Mouse (Mus musculus): ENCODE data around the gene Ide.

Gene Ide

GRCm38 (mm10) chr19:37335392-37335791 lies 2.3 kb downstream of the Ide start:
- DNase-seq (ENCODE audit: low read depth, low spot score), result no peak

- no peak for DNase-seq (ENCODE audit: low read depth, low spot score)
Measured at GRCm38 (mm10) chr19:37333357-37333756, 4.3 kb downstream of the Ide start.

GRCm38 (mm10) chr19:37332726-37333125 lies 4.9 kb downstream of the Ide start:
- no peak for DNase-seq (ENCODE audit: low read depth, low spot score)

- DNase-seq (ENCODE audit: low read depth, low spot score), result no peak
Measured at GRCm38 (mm10) chr19:37327216-37327615, 10.4 kb downstream of the Ide start.

GRCm38 (mm10) chr19:37323566-37323965 lies 14.1 kb downstream of the Ide start:
- no peak for DNase-seq (ENCODE audit: low read depth, low spot score)

DNA sequence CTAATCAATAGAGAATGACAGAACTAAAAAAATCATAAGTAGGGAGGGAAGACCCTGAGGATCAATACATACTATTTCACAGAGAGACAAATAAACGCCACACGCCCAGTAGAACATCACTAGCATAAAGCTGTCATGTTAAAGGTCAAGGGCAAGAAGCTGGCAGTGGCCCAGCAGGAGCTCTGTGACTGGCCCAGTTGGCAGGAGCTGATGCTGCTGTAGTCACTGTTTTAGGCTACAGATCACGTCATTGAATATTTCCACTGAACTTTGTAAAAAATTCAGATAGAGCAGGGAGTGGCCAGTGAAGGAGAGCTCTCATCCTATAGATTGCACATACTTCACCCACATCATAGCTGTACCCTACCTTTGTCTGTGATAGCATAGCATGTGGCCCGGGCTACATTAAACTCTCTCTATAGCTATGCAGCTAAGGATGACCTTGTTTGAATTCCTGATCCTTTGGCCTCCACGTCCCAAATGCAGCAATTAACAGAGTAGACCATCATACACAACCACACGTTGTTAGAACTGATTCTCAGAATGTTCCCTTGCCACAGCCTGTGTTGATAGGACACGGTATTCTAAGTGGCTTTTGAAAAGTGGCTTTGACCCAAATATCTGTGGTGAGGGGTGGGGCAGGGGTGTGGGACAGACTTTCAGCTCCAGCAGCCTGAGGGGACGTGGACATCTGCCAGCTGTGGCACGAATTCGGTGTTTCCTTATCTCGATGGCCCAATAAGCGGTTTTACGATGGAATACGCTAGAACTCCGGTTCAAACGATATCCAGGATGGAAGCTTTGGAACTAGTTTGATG lies 16.6 kb downstream of the Ide start:
- DNase-seq (ENCODE audit: low read depth, low spot score), result no peak

DNA sequence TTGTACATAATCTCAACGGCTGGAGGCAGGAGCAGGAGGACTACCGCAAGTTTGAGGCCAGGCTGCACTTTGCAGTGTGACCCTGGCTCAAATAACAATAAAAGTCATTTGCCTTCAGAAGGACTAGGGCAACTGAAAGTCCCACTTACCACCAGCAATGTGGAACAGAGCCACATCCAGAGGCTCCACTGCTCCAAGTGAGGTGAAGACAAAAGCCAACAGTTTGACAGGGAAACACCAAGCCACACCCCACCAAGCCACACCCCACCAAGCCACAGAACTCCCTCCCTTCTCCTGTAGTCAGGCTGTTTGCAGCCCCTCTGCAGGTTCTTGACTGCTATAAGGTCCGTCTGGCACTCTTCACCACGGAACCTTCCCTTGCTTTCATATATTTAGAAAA lies 20.3 kb downstream of the Ide start:
- DNase-seq (ENCODE audit: low read depth, low spot score), result no peak

DNA sequence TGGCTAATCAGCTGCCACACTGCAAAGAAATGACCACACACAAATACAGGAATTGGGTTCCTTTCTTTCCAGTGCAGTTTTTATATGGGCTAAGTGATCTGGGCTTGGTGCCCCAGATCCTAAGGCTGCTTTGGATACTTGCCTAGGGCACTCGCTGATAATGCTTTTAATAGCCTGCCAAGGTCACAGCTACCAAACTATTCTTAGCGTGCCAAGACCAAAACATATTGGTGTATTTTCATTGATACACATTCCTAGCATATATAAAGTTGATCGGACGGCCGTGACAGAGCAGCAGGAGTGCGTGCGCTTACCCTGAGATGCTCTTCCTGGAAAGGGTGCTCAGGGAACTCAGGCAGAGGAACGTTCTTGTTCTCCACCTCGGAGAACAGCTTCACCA lies 22.6 kb downstream of the Ide start:
- no peak for DNase-seq (ENCODE audit: low read depth, low spot score)

DNA sequence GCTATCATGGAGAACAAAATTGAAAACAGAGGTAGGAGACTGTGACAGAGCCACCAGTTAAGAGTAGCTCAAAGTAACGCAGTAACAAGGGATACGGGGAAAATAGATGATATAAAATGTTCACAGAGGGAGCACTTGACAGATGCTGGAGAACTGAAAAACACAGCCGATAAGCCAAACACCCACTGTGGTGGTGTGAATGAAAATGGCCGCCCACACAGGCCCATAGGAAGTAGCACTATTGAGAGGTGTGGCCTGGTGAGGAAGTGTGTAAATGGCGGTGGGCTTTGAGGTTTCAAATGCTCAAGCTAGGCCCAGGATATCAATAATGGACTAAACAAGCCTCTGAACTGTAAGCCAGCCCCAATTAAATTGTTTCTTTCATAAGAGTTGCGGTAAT lies 26.2 kb downstream of the Ide start:
- no peak for DNase-seq (ENCODE audit: low read depth, low spot score)

DNA sequence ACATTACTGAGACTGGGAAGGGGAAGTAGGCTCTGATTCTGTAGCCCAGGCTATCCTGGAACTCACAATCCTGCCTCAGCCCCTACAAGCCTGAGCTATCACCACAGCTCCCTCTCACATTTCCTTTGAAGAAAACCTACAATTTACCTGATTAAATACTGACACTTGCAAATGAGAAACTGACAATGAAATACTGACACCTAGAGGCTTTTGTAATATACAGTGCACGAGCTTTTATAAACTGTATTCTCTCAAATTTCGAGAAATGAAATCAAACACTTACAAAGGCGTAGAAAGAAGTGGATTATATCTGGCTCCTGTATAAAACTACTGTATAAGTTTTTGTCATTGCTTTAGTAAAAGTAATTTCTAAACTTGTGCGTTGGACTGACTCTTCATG lies 27.5 kb downstream of the Ide start:
- DNase-seq (ENCODE audit: low read depth, low spot score), result no peak

DNA sequence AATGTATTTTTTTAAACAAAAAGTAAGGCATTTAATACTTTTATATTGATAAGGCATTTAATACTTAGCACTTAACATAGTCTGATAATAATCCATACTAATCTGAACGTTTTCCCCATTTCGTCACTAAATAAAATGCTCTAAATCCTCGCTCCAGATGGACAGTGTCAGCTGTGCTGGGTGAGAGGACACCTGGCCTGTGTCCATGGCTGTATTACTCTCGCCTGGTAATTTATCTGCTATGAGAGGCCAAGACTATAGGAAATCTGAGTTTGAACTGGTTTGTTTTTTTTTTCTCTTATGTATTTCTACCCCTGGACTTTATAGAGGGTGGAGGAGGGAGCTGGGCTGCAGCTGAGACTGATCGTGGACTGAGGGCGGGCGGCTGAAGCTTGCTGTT lies 28.7 kb downstream of the Ide start:
- DNase-seq (ENCODE audit: low read depth, low spot score), result no peak

GRCm38 (mm10) chr19:37307826-37308545 lies 29.7 kb downstream of the Ide start:
- no peak for DNase-seq (ENCODE audit: low read depth, low spot score)

- DNase-seq (ENCODE audit: low read depth, low spot score), result no peak
Measured at GRCm38 (mm10) chr19:37306176-37306575, 31.5 kb downstream of the Ide start.

DNA sequence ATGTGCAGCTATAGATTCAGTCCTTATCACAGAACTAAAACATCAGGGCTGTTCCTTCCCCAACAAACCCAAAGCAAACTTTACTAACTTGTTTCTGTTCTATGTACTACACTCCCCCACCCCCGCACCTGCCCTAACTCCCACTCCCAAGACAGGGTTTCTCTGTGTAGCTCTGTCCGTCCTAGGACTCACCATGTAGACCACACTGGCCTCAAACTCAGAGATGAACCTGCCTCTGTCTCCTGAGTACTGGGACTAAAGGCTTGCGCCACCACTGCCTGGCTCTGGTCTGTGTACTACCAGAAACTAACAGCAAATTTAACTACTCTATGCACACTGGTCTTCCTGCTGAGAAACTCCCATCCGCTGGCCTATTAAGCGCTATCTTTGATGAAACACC lies 32.8 kb downstream of the Ide start:
- DNase-seq (ENCODE audit: low read depth, low spot score), result no peak

GRCm38 (mm10) chr19:37304006-37304405 lies 33.6 kb downstream of the Ide start:
- no peak for DNase-seq (ENCODE audit: low read depth, low spot score)

GRCm38 (mm10) chr19:37301733-37302132 lies 35.9 kb downstream of the Ide start:
- DNase-seq (ENCODE audit: low read depth, low spot score), result no peak

GRCm38 (mm10) chr19:37291676-37292075 lies 46.0 kb downstream of the Ide start:
- no peak for DNase-seq (ENCODE audit: low read depth, low spot score)

GRCm38 (mm10) chr19:37290906-37291305 lies 46.7 kb downstream of the Ide start:
- no peak for DNase-seq (ENCODE audit: low read depth, low spot score)

DNA sequence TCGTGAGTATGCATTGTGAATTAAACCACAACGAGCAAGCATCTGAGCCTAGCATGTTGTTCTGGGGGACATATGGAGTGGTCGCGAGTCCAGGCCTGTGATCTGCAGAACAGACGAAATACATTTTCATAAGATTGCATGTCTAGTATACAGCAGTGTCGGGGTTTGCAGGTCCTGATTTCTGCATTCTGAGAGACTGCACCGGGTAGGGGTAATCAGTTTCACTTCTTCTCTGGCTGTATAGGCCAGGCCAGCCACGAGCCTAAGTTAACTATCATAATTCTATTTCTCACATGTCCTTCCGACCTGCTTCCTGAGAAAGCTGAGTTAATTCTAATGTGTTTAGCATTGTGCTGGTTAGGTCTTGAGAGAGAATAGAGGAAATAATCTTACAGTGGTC lies 52.9 kb downstream of the Ide start:
- no peak for DNase-seq (ENCODE audit: low read depth, low spot score)

DNA sequence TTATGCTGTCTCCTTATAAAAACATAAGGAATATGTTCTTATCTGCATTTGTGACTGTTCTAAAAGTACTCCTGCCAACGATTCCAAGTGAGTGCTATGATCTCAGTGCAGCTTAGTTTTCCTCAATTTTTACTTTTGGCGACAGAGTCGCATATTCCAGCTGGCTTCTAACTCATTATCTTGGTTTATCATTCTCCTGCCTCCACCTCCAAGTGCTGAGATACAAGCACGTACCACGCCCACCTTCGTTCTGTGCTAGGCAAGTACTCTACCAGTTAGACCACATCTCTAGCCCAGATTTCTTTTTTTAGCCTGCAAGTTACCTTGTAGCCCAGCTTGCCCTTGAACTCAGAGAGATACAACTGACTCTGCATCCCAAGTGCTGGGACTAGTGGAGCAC lies 54.5 kb downstream of the Ide start:
- no peak for DNase-seq (ENCODE audit: low read depth, low spot score)

GRCm38 (mm10) chr19:37281710-37282109 lies 55.9 kb downstream of the Ide start:
- DNase-seq (ENCODE audit: low read depth, low spot score), result no peak

GRCm38 (mm10) chr19:37279194-37279593 lies 58.5 kb downstream of the Ide start:
- DNase-seq (ENCODE audit: low read depth, low spot score), result no peak

GRCm38 (mm10) chr19:37275555-37275954 lies 62.1 kb downstream of the Ide start:
- no peak for DNase-seq (ENCODE audit: low read depth, low spot score)
